Mouse (Mus musculus): ENCODE measurements around the gene Psmb5. TPM values are rescaled to one million over a fixed set of nuclear protein-coding genes. Genes with fewer than 3 reads are reported as not detected.

Psmb5 gene
- total and polyA plus RNA-seq, 3 experiments = 299 to 416 (median 411) TPM

DNA sequence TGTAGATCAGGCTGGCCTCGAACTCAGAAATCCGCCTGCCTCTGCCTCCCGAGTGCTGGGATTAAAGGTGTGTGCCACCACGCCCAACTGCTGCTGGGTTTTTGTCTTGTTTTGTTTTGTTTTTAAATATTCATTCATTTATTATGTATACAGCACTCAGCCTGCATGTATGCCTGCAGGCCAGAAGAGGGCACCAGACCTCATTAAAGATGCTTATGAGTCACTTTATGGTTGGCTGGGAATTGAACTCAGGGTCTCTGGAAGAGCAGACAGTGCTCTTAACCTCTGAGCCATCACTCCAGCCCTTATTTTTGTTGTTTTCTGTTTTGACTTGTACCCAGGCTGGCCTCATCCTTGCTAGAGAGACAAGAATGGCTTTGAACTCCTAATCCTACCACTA lies 7.9 kb downstream of the Psmb5 start:
- Histone ChIP-seq H3K27me3 (replicated peaks) (no peaks in the 10 kb centered on the region), H3K4me3 (replicated peaks in 1 of 3; ENCODE audit: low read depth in 2 of 3, low read length in 2 of 3, poor library complexity in 1 of 3) (no peak overlapping the region), H3K36me3 (replicated peaks in 1 of 2; ENCODE audit: control insufficient read depth in 1 of 2, insufficient read depth in 1 of 2, low read length in 1 of 2) (peaks cover 27 to 42% of the 10 kb centered on the region in 2 experiments), H3K9ac (ENCODE audit: insufficient read depth, low read depth) (no peak overlapping the region), H3K27ac (ENCODE audit: insufficient read depth, low read depth) (no peak overlapping the region), H3K9me3 (replicated peaks; ENCODE audit: low read length) (no peaks in the 10 kb centered on the region), H3K4me2 (ENCODE audit: insufficient read depth, low read depth, poor library complexity, severe bottlenecking) (no peak overlapping the region), H3K4me1 (ENCODE audit: control insufficient read depth in 1 of 2, insufficient read depth in 2 of 2) (peaks cover 0 to 8% of the 10 kb centered on the region in 2 experiments; a peak in 2 of 4 replicates), H3K79me2 (replicated peaks; ENCODE audit: control insufficient read depth, extremely low read depth, insufficient read depth, poor library complexity, severe bottlenecking) (no peaks in the 10 kb centered on the region)
- in situ Hi-C loops (cut with MboI; ENCODE audit: low pct_ligation_motif_present, low pct_unique_long_range_greater_than_20kb, low sequenced_read_pairs) (no loop called here), dilution Hi-C loops (cut with MboI; ENCODE audit: extremely low pct_ligation_motif_present, extremely low pct_unique_long_range_greater_than_20kb, low sequenced_read_pairs) (no loop called here)
- TF ChIP-seq GABPA (IDR thresholded peaks at IDR 0.05; ENCODE audit: insufficient replicate concordance, low read depth, low read length) = no peak
- peak; percentile 12 for TF ChIP-seq RAD21 (IDR thresholded peaks at IDR 0.05; ENCODE audit: low read depth, low read length)
- TF ChIP-seq NELFE (IDR thresholded peaks at IDR 0.05; ENCODE audit: low read depth, low read length) = no peak
- TF ChIP-seq MXI1 (IDR thresholded peaks at IDR 0.05; ENCODE audit: low read depth, low read length) = no peak
- no peak for TF ChIP-seq IRF4 (IDR thresholded peaks at IDR 0.05; ENCODE audit: low read depth, low read length)
- TF ChIP-seq JUN (IDR thresholded peaks at IDR 0.05; ENCODE audit: insufficient read depth, low read depth, low read length) = no peak
- TF ChIP-seq CTCF (conservative IDR thresholded peaks at IDR 0.05 in 1 of 2, IDR thresholded peaks at IDR 0.05 in 1 of 2; ENCODE audit: low read depth in 2 of 2, low read length in 2 of 2) = peak; percentile 35 to 67; a peak in 3 of 4 replicates
- TF ChIP-seq ZMIZ1 (IDR thresholded peaks at IDR 0.05; ENCODE audit: low read depth, low read length) = no peak
- no peak for TF ChIP-seq ZKSCAN1 (IDR thresholded peaks at IDR 0.05; ENCODE audit: borderline replicate concordance, low read depth, low read length)
- TF ChIP-seq TCF12 (IDR thresholded peaks at IDR 0.05; ENCODE audit: low read depth, low read length) = no peak
- no peak for TF ChIP-seq RCOR1 (conservative IDR thresholded peaks at IDR 0.05; ENCODE audit: low read depth, low read length)
- peak; percentile 41 for TF ChIP-seq SMC3 (IDR thresholded peaks at IDR 0.05; ENCODE audit: low read depth, low read length)
- TF ChIP-seq ZNF384 (IDR thresholded peaks at IDR 0.05; ENCODE audit: low read depth, low read length) = no peak
- DNase-seq (ENCODE audit: extremely low read depth) = peak; percentile 56

DNA sequence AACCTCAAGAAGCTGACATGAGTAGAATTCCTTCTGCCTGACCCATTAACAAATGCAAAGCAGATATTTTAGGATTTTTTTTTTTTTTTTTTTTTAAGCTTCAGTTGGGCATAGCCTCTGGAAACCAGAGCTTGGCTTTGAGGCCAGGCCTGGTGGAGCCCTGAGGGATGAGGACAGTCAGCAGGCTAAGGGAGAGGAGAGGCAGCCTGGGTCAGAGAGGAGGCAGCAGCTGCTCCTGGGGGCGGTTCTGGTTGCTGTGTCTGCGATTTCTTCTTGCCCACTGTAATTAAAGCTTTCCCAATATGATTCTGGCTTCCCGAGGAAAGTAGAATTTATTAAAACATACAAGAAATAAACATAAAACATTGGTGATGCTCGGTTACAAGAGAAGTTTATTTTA lies 8.6 kb downstream of the Psmb5 start:
- H3K36me3 ChIP-seq (replicated peaks in 1 of 2; ENCODE audit: control insufficient read depth in 1 of 2, insufficient read depth in 1 of 2, low read length in 1 of 2) = peaks cover 21 to 35% of the 10 kb centered on the region in 2 experiments
- TF ChIP-seq NELFE (IDR thresholded peaks at IDR 0.05; ENCODE audit: low read depth, low read length) (no peak), MEF2A (IDR thresholded peaks at IDR 0.05; ENCODE audit: borderline replicate concordance, low read depth, low read length) (no peak), POLR2AphosphoS2 (IDR thresholded peaks at IDR 0.05; ENCODE audit: low read depth, low read length) (no peak), PAX5 (IDR thresholded peaks at IDR 0.05; ENCODE audit: low read length) (no peak), SMC3 (IDR thresholded peaks at IDR 0.05; ENCODE audit: low read depth, low read length) (no peak), JUND (conservative IDR thresholded peaks at IDR 0.05; ENCODE audit: low read depth, low read length) (no peak), TBP (conservative IDR thresholded peaks at IDR 0.05; ENCODE audit: low read depth, low read length) (no peak), CHD2 (IDR thresholded peaks at IDR 0.05; ENCODE audit: low read length) (no peak), NRF1 (IDR thresholded peaks at IDR 0.05; ENCODE audit: low read depth, low read length) (no peak), SIN3A (IDR thresholded peaks at IDR 0.05; ENCODE audit: low read length) (no peak), MXI1 (IDR thresholded peaks at IDR 0.05; ENCODE audit: low read depth, low read length) (no peak), E2F4 (IDR thresholded peaks at IDR 0.05; ENCODE audit: insufficient replicate concordance, low read depth, low read length) (no peak), ETS1 (conservative IDR thresholded peaks at IDR 0.05; ENCODE audit: low read depth, low read length) (no peak)
- no peak overlapping the region for H3K9ac ChIP-seq (ENCODE audit: insufficient read depth, low read depth)
- H3K79me2 ChIP-seq (replicated peaks; ENCODE audit: control insufficient read depth, extremely low read depth, insufficient read depth, poor library complexity, severe bottlenecking) = no peaks in the 10 kb centered on the region
- dilution Hi-C loops (cut with MboI; ENCODE audit: extremely low pct_ligation_motif_present, extremely low pct_unique_long_range_greater_than_20kb, low sequenced_read_pairs) (no loop called here), in situ Hi-C loops (cut with MboI; ENCODE audit: low pct_ligation_motif_present, low pct_unique_long_range_greater_than_20kb, low sequenced_read_pairs) (no loop called here)
- no peaks in the 10 kb centered on the region for H3K27me3 ChIP-seq (replicated peaks)
- no peak for DNase-seq (ENCODE audit: extremely low read depth)
- H3K4me1 ChIP-seq (ENCODE audit: control insufficient read depth in 1 of 2, insufficient read depth in 2 of 2) = peaks cover 2 to 12% of the 10 kb centered on the region in 2 experiments; a peak in 3 of 4 replicates
- H3K4me3 ChIP-seq (replicated peaks in 1 of 3; ENCODE audit: low read depth in 2 of 3, low read length in 2 of 3, poor library complexity in 1 of 3) = no peak overlapping the region
- H3K9me3 ChIP-seq (replicated peaks; ENCODE audit: low read length) = no peaks in the 10 kb centered on the region
- H3K4me2 ChIP-seq (ENCODE audit: insufficient read depth, low read depth, poor library complexity, severe bottlenecking) = no peak overlapping the region
- H3K27ac ChIP-seq (ENCODE audit: insufficient read depth, low read depth) = no peak overlapping the region
